Mouse (Mus musculus) heart, postnatal 0 days (tissue): ENCODE data around the gene Hunk.

Experiments used
- CTCF ChIP-seq: IDR thresholded peaks from 2 replicates; pipeline ENCODE4 v1.5.1; 2016; ENCODE audit warnings: antibody characterized with exemption, control low read depth, low read depth
- EP300 ChIP-seq: IDR thresholded peaks from 2 replicates; pipeline ENCODE4 v1.6.1; 2016; ENCODE audit warnings: antibody characterized with exemption, low read depth

- TF ChIP-seq CTCF (no peak), EP300 (no peak)
These were observed 73.2 kb downstream of the Hunk start for GRCm38 (mm10) chr16:90458899-90459610.
